Mouse (Mus musculus) thymus, adult 2 months (tissue): ENCODE data around the gene Zc3h4. TPM values are rescaled to one million over a fixed set of nuclear protein-coding genes. Genes with fewer than 3 reads are reported as not detected.

ENCODE experiments used
- DNase-seq: peaks from one replicate; pipeline ENCODE4 v3.0.0; 2021
- H3K27ac ChIP-seq: fragments of 200-500 bp; 2 replicates; pipeline ENCODE4 v1.5.1; 2012; ENCODE audit warnings: low read length, control low read depth; ENCODE audit not compliant: control insufficient read depth, insufficient read depth
- H3K27me3 ChIP-seq: fragments of 200-500 bp; 2 replicates; pipeline ENCODE4 v1.6.1; 2012; ENCODE audit warnings: mild to moderate bottlenecking, low read length, moderate library complexity, mixed read lengths; ENCODE audit not compliant: control insufficient read depth, insufficient read depth
- H3K36me3 ChIP-seq: fragments of 200-500 bp; 2 replicates; pipeline ENCODE4 v1.6.1; 2012; ENCODE audit warnings: mild to moderate bottlenecking, low read length, moderate library complexity; ENCODE audit not compliant: control insufficient read depth, insufficient read depth
- H3K4me1 ChIP-seq: fragments of 200-500 bp; replicated peaks from 2 replicates; pipeline ENCODE4 v1.6.1; 2012; ENCODE audit warnings: low read length; ENCODE audit not compliant: control insufficient read depth, insufficient read depth
- H3K4me3 ChIP-seq: fragments of 200-500 bp; 2 replicates; pipeline ENCODE4 v1.5.1; 2012; ENCODE audit warnings: mild to moderate bottlenecking, low read length, control low read depth, moderate library complexity; ENCODE audit not compliant: control insufficient read depth, insufficient read depth
- CTCF ChIP-seq: fragments of 200-500 bp; IDR thresholded peaks from 2 replicates; pipeline ENCODE4 v1.5.1; 2012; ENCODE audit warnings: mild to moderate bottlenecking, control low read depth, low read length, moderate library complexity, borderline replicate concordance; ENCODE audit not compliant: control insufficient read depth, poor library complexity, insufficient read depth; ENCODE audit errors: extremely low read depth
- POLR2A ChIP-seq: fragments of 200-500 bp; IDR thresholded peaks from 2 replicates; pipeline ENCODE4 v1.6.1; 2012; ENCODE audit warnings: mild to moderate bottlenecking, low read length, control low read depth, moderate library complexity; ENCODE audit not compliant: control insufficient read depth, poor library complexity, insufficient read depth; ENCODE audit errors: extremely low read depth
- WGBS: fragments of 180-500 bp; shearing (Covaris S2); methylation state at CpG from one replicate; pipeline ENCODE4 v1.1.7; 2018; 5-methylcytosine and 5-hydroxymethylcytosine counted together
- polyA plus RNA-seq: library from polyadenylated mRNA; depleted of rRNA; stranded (reverse); fragments of >200 nt; gene quantifications from 2 replicates; pipeline ENCODE4 v1.2.3, GENCODE M21; 2012

Gene Zc3h4
- polyA plus RNA-seq, 1 experiment = 81.3 TPM

DNA sequence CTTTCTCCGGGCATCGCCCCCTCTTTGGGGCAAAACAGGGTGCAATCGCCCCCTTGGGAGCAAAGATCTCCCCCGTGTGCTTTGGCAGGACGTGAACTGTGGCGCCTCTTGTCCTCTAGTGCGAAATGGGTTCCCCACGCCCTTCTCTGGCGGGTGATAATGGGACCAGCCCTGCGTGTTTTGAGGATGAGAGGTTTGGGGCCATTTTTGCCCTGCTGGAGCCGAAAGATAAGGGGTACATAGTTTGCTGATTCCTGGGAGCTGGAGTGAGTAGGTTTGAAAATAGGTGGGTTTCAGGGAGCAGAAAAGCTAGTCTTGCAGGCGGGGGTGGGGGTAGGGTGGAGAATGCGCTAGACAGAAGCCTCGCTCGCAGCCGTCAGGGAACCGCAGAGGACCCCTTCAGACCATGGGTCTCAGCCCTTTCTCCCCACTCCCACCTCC lies 1.3 kb downstream of the Zc3h4 start:
- Histone ChIP-seq H3K4me1 (peaks cover 30% of the 10 kb centered on the region), H3K27me3 (no peaks in the 10 kb centered on the region), H3K4me3 (peak overlapping the region; percentile 78), H3K36me3 (no peaks in the 10 kb centered on the region), H3K27ac (peak overlapping the region; percentile 92)
- WGBS = 1% methylated on average over 17 of the region's 17 CpGs
- peak; percentile 56 for DNase-seq
- TF ChIP-seq CTCF (no peak), POLR2A (no peak)

DNA sequence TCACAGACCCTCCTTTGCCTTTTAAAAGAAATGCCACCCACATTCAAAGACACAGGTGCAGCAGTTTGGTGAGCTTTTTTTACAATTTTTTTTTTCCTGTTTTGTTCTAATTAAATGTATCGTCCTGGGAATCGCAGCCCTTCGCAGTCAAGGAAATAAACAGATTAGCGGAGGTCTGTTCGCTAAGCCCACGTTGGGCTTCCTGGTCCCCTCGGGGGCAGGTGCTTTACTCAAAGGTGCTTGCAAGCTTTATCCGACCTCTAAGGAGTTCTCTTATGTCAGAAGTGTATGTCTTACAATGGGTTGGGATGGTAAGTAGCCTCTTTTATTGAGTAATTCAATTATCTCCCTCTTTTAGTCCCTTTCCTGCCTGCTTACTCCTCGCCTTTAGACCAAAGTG lies 1.7 kb downstream of the Zc3h4 start:
- DNase-seq = peak; percentile 29
- Histone ChIP-seq H3K36me3 (no peaks in the 10 kb centered on the region), H3K27me3 (no peaks in the 10 kb centered on the region), H3K4me3 (peak overlapping the region; percentile 78), H3K27ac (peak overlapping the region; percentile 92), H3K4me1 (peaks cover 30% of the 10 kb centered on the region)
- 1% methylated on average over 9 of the region's 9 CpGs for WGBS
- no peak for TF ChIP-seq POLR2A

DNA sequence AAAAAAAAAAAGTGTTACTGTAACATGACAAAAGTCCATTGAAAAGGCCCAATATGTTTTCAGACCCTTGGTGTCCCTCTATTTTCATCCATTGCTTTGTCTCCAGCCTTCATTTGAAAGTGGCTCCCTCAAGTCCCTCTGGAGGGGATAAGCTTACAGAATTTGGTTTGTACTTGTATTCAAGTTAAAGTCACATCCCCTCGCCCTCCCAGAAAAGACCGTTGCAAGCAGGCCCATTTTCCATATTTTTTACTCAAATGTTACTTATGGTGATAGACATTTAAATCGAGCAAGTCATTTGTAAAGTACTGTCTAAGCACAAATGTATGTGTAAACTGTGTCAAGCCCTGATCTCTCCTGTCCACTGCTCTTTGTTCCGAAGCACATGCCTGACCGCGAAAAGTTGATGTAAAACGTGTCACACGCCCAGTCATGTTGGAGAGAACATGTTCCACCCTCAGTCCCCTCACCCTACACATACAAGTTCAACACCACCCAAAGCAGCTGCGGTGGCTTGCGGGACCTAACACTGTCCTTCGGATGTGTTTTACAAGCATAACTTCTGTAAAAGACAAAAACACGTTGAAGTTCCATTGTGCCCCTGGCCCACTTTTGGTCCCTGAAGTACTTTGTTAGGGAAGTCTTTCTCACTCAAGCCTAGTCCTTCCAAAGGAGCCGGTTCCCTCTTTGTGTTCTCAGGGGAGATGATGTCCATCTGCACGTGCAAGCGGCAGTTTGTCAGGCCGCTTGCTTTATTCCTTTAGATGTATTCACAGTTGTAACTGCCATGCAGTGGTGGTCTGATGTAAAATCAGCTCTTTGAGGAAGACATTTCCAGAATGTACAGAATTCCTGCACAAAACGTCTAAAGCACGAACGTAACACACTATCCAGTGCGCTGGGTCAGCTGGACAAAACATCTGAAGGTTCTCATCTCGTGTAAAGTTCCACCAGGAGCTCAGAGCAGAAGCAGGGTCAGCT lies 2.5 kb downstream of the Zc3h4 start:
- H3K4me3 ChIP-seq = peak overlapping the region; percentile 47
- no peaks in the 10 kb centered on the region for H3K36me3 ChIP-seq
- no peak for TF ChIP-seq POLR2A
- no peak for TF ChIP-seq CTCF
- peak; percentile 40 for DNase-seq
- peaks cover 30% of the 10 kb centered on the region for H3K4me1 ChIP-seq
- peak overlapping the region; percentile 69 for H3K27ac ChIP-seq
- H3K27me3 ChIP-seq = no peaks in the 10 kb centered on the region
- 10% methylated on average over 21 of the region's 21 CpGs for WGBS

DNA sequence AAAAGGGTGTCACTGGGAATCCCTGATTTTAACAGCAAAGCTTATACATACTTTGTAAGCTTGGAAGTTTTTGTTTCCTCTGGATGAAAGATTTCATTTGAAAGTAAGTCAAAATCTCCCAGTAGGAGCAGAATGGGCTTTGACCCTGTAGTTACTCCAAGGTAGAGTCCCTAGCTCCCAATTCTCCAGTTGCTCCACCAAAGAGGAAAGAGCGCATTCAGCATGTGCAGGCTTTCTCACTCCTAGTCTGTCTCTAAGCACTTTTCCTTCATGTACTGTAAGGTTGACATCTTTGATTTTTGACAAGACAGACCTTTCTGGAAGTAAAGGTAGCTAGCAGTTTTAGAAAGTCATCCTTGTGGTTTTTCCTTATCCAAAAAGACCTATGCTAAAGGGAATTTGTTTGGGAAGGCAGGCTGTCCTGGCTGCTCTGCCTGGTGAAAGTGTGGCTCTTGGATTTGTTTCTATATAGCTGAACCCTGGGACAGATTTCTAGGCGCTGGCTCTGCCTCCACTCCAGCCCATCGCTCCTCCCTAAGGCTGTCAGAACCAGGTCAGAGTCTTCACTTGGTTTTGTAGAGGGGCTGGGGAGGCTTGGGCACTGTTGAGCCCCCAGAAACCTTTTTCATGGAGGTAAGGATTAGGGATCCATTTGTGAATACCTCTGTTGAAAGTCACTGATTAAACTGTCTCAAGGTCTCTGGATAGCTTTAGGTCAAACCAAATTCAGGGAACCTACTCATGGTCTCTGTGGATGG lies 3.8 kb downstream of the Zc3h4 start:
- no peaks in the 10 kb centered on the region for H3K27me3 ChIP-seq
- peak overlapping the region; percentile 97 for H3K27ac ChIP-seq
- no peak for TF ChIP-seq POLR2A
- TF ChIP-seq CTCF = no peak
- 78% methylated on average over 3 of the region's 3 CpGs for WGBS
- H3K4me1 ChIP-seq = peaks cover 24% of the 10 kb centered on the region
- DNase-seq = peak; percentile 14
- H3K36me3 ChIP-seq = no peaks in the 10 kb centered on the region
- H3K4me3 ChIP-seq = no peak overlapping the region

DNA sequence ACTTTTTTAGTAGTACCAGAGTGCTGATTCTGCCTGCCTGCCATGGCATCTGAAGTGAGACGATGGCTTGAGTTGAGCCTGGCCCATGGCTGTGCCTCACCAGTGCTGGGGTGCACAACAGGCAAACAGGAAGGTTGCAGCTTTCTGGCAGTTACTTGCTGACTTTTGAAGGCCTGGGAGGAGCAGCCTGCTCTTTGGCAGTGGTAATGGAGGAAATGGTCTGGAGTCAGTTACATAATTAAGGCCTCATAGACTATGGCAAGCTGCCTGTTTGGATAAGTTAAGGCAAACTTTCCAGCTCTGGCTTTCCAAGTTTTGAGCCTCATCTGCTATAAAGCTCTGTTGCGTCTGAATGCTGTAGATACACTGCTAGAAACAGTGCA lies 4.4 kb downstream of the Zc3h4 start:
- peaks cover 24% of the 10 kb centered on the region for H3K4me1 ChIP-seq
- no peak overlapping the region for H3K4me3 ChIP-seq
- no peak for TF ChIP-seq POLR2A
- TF ChIP-seq CTCF = no peak
- no peaks in the 10 kb centered on the region for H3K36me3 ChIP-seq
- DNase-seq = peak; percentile 57
- H3K27me3 ChIP-seq = no peaks in the 10 kb centered on the region
- H3K27ac ChIP-seq = peak overlapping the region; percentile 97
- 37% methylated on average over 2 of the region's 2 CpGs for WGBS

DNA sequence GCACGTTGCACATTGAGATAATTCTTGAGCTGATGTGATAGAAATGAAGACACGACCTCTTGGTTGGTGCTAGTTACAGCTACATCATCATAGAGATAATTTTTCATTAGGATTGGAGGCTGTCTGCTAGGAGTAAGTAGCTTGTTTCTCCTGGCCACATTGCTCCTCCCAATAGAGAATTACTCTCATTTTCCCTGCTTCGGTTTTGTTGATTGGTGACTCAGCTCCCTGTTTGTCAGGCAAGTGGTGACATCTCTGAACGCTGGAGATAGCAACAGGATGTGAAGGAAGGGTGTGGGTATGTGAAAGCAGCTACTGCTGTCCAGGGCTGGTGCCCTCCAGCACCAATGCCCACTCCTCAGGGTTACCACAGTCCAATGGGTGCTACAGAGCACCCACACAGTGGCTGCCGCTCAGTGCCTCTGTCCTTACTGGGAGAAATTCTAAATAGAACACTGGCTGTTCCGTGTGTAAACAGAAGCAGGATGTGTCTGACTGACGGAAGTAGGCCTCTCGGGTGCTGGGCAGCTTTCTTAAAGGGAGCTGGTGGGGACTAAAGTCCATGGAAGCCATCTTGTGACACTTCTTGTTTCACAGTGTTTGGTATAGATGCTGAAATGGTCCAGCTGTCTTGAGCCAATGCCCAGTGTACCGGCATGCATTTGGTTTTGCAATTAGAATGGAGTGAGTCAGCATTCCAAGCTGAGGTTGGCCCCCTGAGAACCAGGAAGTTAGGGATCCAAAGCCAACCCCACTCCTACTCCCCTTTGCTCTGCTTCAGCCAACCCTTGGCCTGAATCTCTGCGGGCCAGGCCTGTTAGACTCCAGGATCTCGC lies 5.0 kb downstream of the Zc3h4 start:
- 18% methylated on average over 11 of the region's 11 CpGs for WGBS
- peak overlapping the region; percentile 29 for H3K4me3 ChIP-seq
- H3K27me3 ChIP-seq = no peaks in the 10 kb centered on the region
- H3K4me1 ChIP-seq = peaks cover 24% of the 10 kb centered on the region
- peak; percentile 55 for DNase-seq
- no peak for TF ChIP-seq CTCF
- no peak for TF ChIP-seq POLR2A
- H3K36me3 ChIP-seq = no peaks in the 10 kb centered on the region
- H3K27ac ChIP-seq = peak overlapping the region; percentile 97
